Mouse (Mus musculus): ENCODE data around the gene Smarca4. TPM values are rescaled to one million over a fixed set of nuclear protein-coding genes. Genes with fewer than 3 reads are reported as not detected.

Gene Smarca4
- polyA plus RNA-seq, 1 experiment from 2014 or later: 191 TPM

GRCm38 (mm10) chr9:21749382-21750118 is 133.6 kb downstream of the Smarca4 start:
- no peaks in the 10 kb centered on the region for H3K4me1 ChIP-seq (replicated peaks; ENCODE audit: control insufficient read depth, insufficient read depth, low read length)
- H3K4me2 ChIP-seq (ENCODE audit: low read depth, low read length, severe bottlenecking): no peak overlapping the region

DNA sequence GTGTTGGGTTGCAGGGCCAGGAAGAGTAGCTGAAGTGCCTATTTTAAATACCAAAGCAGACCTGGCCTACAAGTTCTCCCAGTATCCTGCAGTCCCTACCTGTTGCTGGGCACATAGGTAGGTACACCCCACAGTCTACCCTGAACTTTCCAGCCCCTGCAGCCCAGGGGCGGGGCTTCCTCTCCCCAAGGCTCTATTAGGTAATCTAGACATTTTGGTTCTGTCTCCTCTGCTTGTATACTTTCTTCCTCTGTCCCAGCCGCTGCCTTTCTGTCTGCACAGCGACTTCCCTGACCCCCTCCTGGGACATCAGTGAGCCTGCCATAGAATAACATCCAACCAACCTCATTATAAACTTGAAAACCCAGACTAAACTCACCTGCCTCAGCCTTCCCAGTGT is 134.4 kb downstream of the Smarca4 start:
- WGBS: 76% methylated on average over 3 of the region's 3 CpGs
- Histone ChIP-seq H3K27me3 (ENCODE audit: control insufficient read depth, insufficient read depth, low read length) (no peaks in the 10 kb centered on the region), H3K9ac (ENCODE audit: low read length) (no peak overlapping the region), H3K27ac (ENCODE audit: low read depth, low read length) (no peak overlapping the region), H3K9me3 (ENCODE audit: control insufficient read depth, low read length) (no peaks in the 10 kb centered on the region), H3K4me1 (replicated peaks; ENCODE audit: control insufficient read depth, insufficient read depth, low read length) (no peaks in the 10 kb centered on the region), H3K36me3 (ENCODE audit: control insufficient read depth, insufficient read depth, low read length) (peaks cover 13% of the 10 kb centered on the region), H3K4me3 (ENCODE audit: low read depth, low read length) (no peak overlapping the region), H3K4me2 (ENCODE audit: low read depth, low read length, severe bottlenecking) (no peak overlapping the region)
- DNase-seq (ENCODE audit: low spot score) (no peak), ATAC-seq (replicated peaks; ENCODE audit: low FRiP score) (no peak)

More at GRCm38 (mm10) chr9:21749382-21750118, 133.6 kb downstream of the Smarca4 start:
- ATAC-seq (replicated peaks; ENCODE audit: low FRiP score): no peak
- peaks cover 18% of the 10 kb centered on the region for H3K36me3 ChIP-seq (ENCODE audit: control insufficient read depth, insufficient read depth, low read length)
- no peaks in the 10 kb centered on the region for H3K9me3 ChIP-seq (ENCODE audit: control insufficient read depth, low read length)
- no peak for DNase-seq (ENCODE audit: low spot score)
- WGBS: 85% methylated on average over 6 of the region's 6 CpGs
- no peak overlapping the region for H3K9ac ChIP-seq (ENCODE audit: low read length)
- H3K27me3 ChIP-seq (ENCODE audit: control insufficient read depth, insufficient read depth, low read length): no peaks in the 10 kb centered on the region
- H3K27ac ChIP-seq (ENCODE audit: low read depth, low read length): no peak overlapping the region
- H3K4me3 ChIP-seq (ENCODE audit: low read depth, low read length): no peak overlapping the region

GRCm38 (mm10) chr9:21751347-21751746 is 135.4 kb downstream of the Smarca4 start:
- Histone ChIP-seq H3K36me3 (ENCODE audit: control insufficient read depth, insufficient read depth, low read length) (peaks cover 5% of the 10 kb centered on the region), H3K9me3 (ENCODE audit: control insufficient read depth, low read length) (no peaks in the 10 kb centered on the region), H3K27ac (ENCODE audit: low read depth, low read length) (no peak overlapping the region), H3K4me1 (replicated peaks; ENCODE audit: control insufficient read depth, insufficient read depth, low read length) (no peaks in the 10 kb centered on the region), H3K4me3 (ENCODE audit: low read depth, low read length) (no peak overlapping the region), H3K4me2 (ENCODE audit: low read depth, low read length, severe bottlenecking) (no peak overlapping the region), H3K9ac (ENCODE audit: low read length) (no peak overlapping the region), H3K27me3 (ENCODE audit: control insufficient read depth, insufficient read depth, low read length) (no peaks in the 10 kb centered on the region)
- 72% methylated on average over 6 of the region's 6 CpGs for WGBS
- ATAC-seq (replicated peaks; ENCODE audit: low FRiP score) (no peak), DNase-seq (ENCODE audit: low spot score) (no peak)

- Histone ChIP-seq H3K36me3 (ENCODE audit: control insufficient read depth, insufficient read depth, low read length) (peaks cover 2% of the 10 kb centered on the region; the same call in 1 of the 2 replicates), H3K4me1 (replicated peaks; ENCODE audit: control insufficient read depth, insufficient read depth, low read length) (no peaks in the 10 kb centered on the region), H3K27me3 (ENCODE audit: control insufficient read depth, insufficient read depth, low read length) (no peaks in the 10 kb centered on the region), H3K9ac (ENCODE audit: low read length) (no peak overlapping the region), H3K4me3 (ENCODE audit: low read depth, low read length) (no peak overlapping the region), H3K27ac (ENCODE audit: low read depth, low read length) (no peak overlapping the region), H3K9me3 (ENCODE audit: control insufficient read depth, low read length) (no peaks in the 10 kb centered on the region), H3K4me2 (ENCODE audit: low read depth, low read length, severe bottlenecking) (no peak overlapping the region)
- no peak for ATAC-seq (replicated peaks; ENCODE audit: low FRiP score)
- WGBS: 63% methylated on average over 10 of the region's 10 CpGs
- no peak for DNase-seq (ENCODE audit: low spot score)
Observed at GRCm38 (mm10) chr9:21752252-21752792, 136.4 kb downstream of the Smarca4 start.

MicroRNAs within 50 kb of the gene (microRNA counts, 519-probe panel; counts per million panel counts)
- microRNA mmu-miR-1946b: 31.2 counts per million

Small RNAs within 50 kb of the gene (microRNA-seq; reads per million reads assigned to microRNA genes)
- not detected for gene Mir1946b (ENCODE audit: insufficient number of aligned reads)

Other genes with a start within 250 kb of the Smarca4 start
- 295 and 297 TPM in 2 replicates for gene Ilf3, start 248.3 kb upstream of the Smarca4 start, polyA plus RNA-seq (2014; fragmentation: Nextera tagmentation; extraction: Ambion mirVana)
- 58.2 and 61.5 TPM in 2 replicates for gene Qtrt1, start 204.3 kb upstream of the Smarca4 start, polyA plus RNA-seq (2014; fragmentation: Nextera tagmentation; extraction: Ambion mirVana)
- gene Dnm2, start 191.3 kb upstream of the Smarca4 start, polyA plus RNA-seq (2014; fragmentation: Nextera tagmentation; extraction: Ambion mirVana): 72.8 and 74.0 TPM in 2 replicates
- gene Tmed1, start 105.9 kb upstream of the Smarca4 start, polyA plus RNA-seq (2014; fragmentation: Nextera tagmentation; extraction: Ambion mirVana): 83.1 and 83.5 TPM in 2 replicates
- gene AB124611, start 90.0 kb upstream of the Smarca4 start, polyA plus RNA-seq (2014; fragmentation: Nextera tagmentation; extraction: Ambion mirVana): 5.6 and 5.7 TPM in 2 replicates
- 78.0 and 93.0 TPM in 2 replicates for gene Carm1, start 69.3 kb upstream of the Smarca4 start, polyA plus RNA-seq (2014; fragmentation: Nextera tagmentation; extraction: Ambion mirVana)
- gene Timm29, start 23.4 kb upstream of the Smarca4 start, polyA plus RNA-seq (2014; fragmentation: Nextera tagmentation; extraction: Ambion mirVana): 51.0 and 57.5 TPM in 2 replicates
- 15.5 and 16.0 TPM in 2 replicates for gene Yipf2, start 23.3 kb upstream of the Smarca4 start, polyA plus RNA-seq (2014; fragmentation: Nextera tagmentation; extraction: Ambion mirVana)
- gene Ldlr, start 107.3 kb downstream of the Smarca4 start, polyA plus RNA-seq (2014; fragmentation: Nextera tagmentation; extraction: Ambion mirVana): 23.2 and 23.7 TPM in 2 replicates
- gene Spc24, start 144.1 kb downstream of the Smarca4 start, polyA plus RNA-seq (2014; fragmentation: Nextera tagmentation; extraction: Ambion mirVana): 138 and 162 TPM in 2 replicates
- gene Kank2, start 182.6 kb downstream of the Smarca4 start, polyA plus RNA-seq (2014; fragmentation: Nextera tagmentation; extraction: Ambion mirVana): 5.1 and 5.9 TPM in 2 replicates
- gene Angptl8, start 219.3 kb downstream of the Smarca4 start, polyA plus RNA-seq (2014; fragmentation: Nextera tagmentation; extraction: Ambion mirVana): 0.60 TPM in 1 of 2 replicates, not detected in the other
- gene Dock6, start 236.5 kb downstream of the Smarca4 start, polyA plus RNA-seq (2014; fragmentation: Nextera tagmentation; extraction: Ambion mirVana): 25.5 and 27.5 TPM in 2 replicates

All from forebrain, embryonic 11.5 days (tissue).